Mouse (Mus musculus): ENCODE results near the gene Pappa.

DNA sequence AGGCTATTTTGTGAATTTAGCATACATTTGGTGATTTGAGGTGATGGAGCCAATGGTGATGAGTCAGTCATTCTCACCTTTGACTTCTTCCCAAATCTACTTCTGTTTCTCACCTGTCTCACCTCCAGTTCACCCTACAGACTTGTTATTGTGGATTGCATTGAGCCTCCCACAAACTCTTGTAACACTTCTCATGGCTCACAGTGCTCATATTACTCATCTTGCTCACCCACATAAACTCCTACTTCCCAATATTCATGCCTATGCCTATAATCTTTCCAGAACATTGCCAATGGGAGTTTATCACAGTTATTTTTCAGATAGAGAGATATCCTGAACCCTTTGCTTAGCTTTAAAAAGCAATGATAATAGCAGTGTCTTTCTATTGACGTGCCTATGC lies 37.1 kb upstream of the Pappa start:
- TF ChIP-seq CTCF (IDR thresholded peaks at IDR 0.05; ENCODE audit: borderline replicate concordance, control insufficient read depth, extremely low read depth, insufficient read depth, low read length, poor library complexity) (no peak), POLR2A (IDR thresholded peaks at IDR 0.05; ENCODE audit: control insufficient read depth, extremely low read depth, insufficient read depth, low read length, poor library complexity) (no peak)
